Mouse (Mus musculus): ENCODE measurements at regions not wholly inside any gene's neighbourhood (a gene's known extent, or its start where the extent isn't known, plus 50 kb on each side); places are given as distances from the start of the nearest gene placed in this dataset.

DNA sequence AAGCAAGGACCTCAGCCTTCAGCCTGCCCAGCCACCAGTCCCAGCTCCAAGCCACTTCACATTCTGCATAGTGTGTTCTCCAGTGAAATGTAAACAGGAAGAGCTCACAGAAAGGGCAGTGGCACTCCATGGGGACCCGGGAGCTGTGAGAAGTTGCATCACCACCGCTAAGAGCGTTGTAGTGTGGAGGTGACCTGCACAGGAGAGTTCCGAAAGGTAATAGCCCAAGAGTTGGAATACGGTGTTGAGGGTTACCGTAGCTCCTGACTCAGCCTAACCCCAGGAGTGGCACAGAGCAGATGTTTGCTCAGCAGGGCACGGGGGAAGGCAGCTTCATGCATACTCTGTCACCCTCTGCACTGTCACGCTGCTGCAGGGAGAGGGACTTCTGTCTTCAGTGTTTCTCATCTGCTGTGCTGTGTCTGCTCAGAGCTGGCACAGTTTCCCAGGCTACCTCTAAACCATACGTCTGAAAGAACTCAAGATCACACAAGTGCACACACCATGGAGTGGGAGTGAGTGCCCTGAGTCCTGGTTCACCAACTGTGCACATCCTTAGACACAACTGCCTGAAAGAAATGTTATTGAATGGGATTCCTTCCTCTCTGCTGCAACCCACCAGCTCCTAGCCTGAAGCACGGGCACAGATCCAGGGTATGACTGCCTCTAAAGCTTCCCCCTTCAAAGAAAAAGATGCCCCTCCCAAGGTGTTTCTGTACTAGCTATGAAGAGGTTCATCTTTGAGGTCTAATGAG is 218.1 kb upstream of the Ccdc122 start:
- TF ChIP-seq CTCF (IDR thresholded peaks at IDR 0.05; ENCODE audit: control insufficient read depth, insufficient read depth, insufficient read length) (no peak), CEBPB (IDR thresholded peaks at IDR 0.05; ENCODE audit: low read depth) (no peak), MAX (IDR thresholded peaks at IDR 0.05) (no peak), USF1 (IDR thresholded peaks at IDR 0.05; ENCODE audit: low read depth) (no peak), FOSL1 (IDR thresholded peaks at IDR 0.05; ENCODE audit: insufficient read depth, low read length, poor library complexity, severe bottlenecking) (no peak), MYOD1 (IDR thresholded peaks at IDR 0.05; ENCODE audit: control insufficient read depth, insufficient read length, low read depth) (no peak), MYOG (IDR thresholded peaks at IDR 0.05; ENCODE audit: control insufficient read depth, extremely low read depth, insufficient read length) (no peak)
- no peaks in the 10 kb centered on the region for H3K27me3 ChIP-seq (ENCODE audit: control insufficient read depth, insufficient read depth, insufficient read length)
- H3K36me3 ChIP-seq (ENCODE audit: control insufficient read depth, insufficient read depth): no peaks in the 10 kb centered on the region
- no peak overlapping the region for H3K4me3 ChIP-seq (ENCODE audit: insufficient read depth, poor library complexity, severe bottlenecking)
- H3ac ChIP-seq (ENCODE audit: control insufficient read depth, insufficient read length, low read depth): no peak overlapping the region
- H3K79me3 ChIP-seq (ENCODE audit: low read depth): no peaks in the 10 kb centered on the region
- no peaks in the 10 kb centered on the region for H3K79me2 ChIP-seq (ENCODE audit: control insufficient read depth, insufficient read depth)

DNA sequence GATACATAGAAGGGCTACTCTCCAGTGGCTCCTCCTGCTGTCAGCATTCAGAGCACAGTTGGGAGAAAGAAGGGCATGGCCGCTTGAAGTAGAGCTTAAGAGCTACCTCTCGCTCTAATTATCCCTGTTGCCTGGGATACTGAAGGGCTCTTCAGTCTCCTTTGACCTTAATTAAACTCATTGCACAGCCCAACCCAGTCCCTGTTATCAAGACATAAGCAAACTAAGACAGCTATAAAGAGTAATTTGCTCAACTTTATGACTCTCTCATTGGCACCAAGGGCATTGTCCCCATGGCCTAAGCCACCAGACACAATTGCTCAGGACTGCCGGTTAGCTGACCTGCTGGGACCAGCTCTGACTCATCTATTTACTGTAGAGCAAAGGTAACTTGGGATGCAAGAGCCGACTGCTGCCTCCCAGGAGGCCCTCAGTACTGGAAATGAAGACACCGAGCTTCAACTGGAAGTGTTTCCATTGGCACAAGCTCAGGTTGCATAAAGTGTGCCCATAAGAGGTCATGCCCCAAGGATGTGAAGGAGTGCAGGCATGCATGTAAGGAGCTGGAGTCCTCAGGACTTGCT is 219.3 kb upstream of the Ccdc122 start:
- Histone ChIP-seq H3K79me2 (ENCODE audit: control insufficient read depth, insufficient read depth) (no peaks in the 10 kb centered on the region), H3K36me3 (ENCODE audit: control insufficient read depth, insufficient read depth) (no peaks in the 10 kb centered on the region), H3K79me3 (ENCODE audit: low read depth) (no peaks in the 10 kb centered on the region), H3ac (ENCODE audit: control insufficient read depth, insufficient read length, low read depth) (no peak overlapping the region), H3K4me3 (ENCODE audit: insufficient read depth, poor library complexity, severe bottlenecking) (no peak overlapping the region), H3K27me3 (ENCODE audit: control insufficient read depth, insufficient read depth, insufficient read length) (no peaks in the 10 kb centered on the region)
- TF ChIP-seq CTCF (IDR thresholded peaks at IDR 0.05; ENCODE audit: control insufficient read depth, insufficient read depth, insufficient read length) (no peak), MAX (IDR thresholded peaks at IDR 0.05) (no peak), MYOD1 (IDR thresholded peaks at IDR 0.05; ENCODE audit: control insufficient read depth, insufficient read length, low read depth) (no peak), FOSL1 (IDR thresholded peaks at IDR 0.05; ENCODE audit: insufficient read depth, low read length, poor library complexity, severe bottlenecking) (no peak), USF1 (IDR thresholded peaks at IDR 0.05; ENCODE audit: low read depth) (no peak)

GRCm38 (mm10) chr14:76816666-76817065 is 219.9 kb upstream of the Ccdc122 start:
- TF ChIP-seq MYOG (IDR thresholded peaks at IDR 0.05; ENCODE audit: control insufficient read depth, extremely low read depth, insufficient read length) (no peak), MYOD1 (IDR thresholded peaks at IDR 0.05; ENCODE audit: control insufficient read depth, insufficient read length, low read depth) (no peak), CTCF (IDR thresholded peaks at IDR 0.05; ENCODE audit: control insufficient read depth, insufficient read depth, insufficient read length) (no peak), FOSL1 (IDR thresholded peaks at IDR 0.05; ENCODE audit: insufficient read depth, low read length, poor library complexity, severe bottlenecking) (no peak), MAX (IDR thresholded peaks at IDR 0.05) (no peak), CEBPB (IDR thresholded peaks at IDR 0.05; ENCODE audit: low read depth) (no peak), USF1 (IDR thresholded peaks at IDR 0.05; ENCODE audit: low read depth) (no peak)
- no peak overlapping the region for H3ac ChIP-seq (ENCODE audit: control insufficient read depth, insufficient read length, low read depth)
- H3K79me2 ChIP-seq (ENCODE audit: control insufficient read depth, insufficient read depth): no peaks in the 10 kb centered on the region
- no peaks in the 10 kb centered on the region for H3K36me3 ChIP-seq (ENCODE audit: control insufficient read depth, insufficient read depth)
- H3K79me3 ChIP-seq (ENCODE audit: low read depth): no peaks in the 10 kb centered on the region
- no peak overlapping the region for H3K4me3 ChIP-seq (ENCODE audit: insufficient read depth, poor library complexity, severe bottlenecking)
- no peaks in the 10 kb centered on the region for H3K27me3 ChIP-seq (ENCODE audit: control insufficient read depth, insufficient read depth, insufficient read length)

GRCm38 (mm10) chr14:76812155-76812875 is 224.3 kb upstream of the Ccdc122 start:
- Histone ChIP-seq H3K79me2 (ENCODE audit: control insufficient read depth, insufficient read depth) (no peaks in the 10 kb centered on the region), H3ac (ENCODE audit: control insufficient read depth, insufficient read length, low read depth) (no peak overlapping the region), H3K4me3 (ENCODE audit: insufficient read depth, poor library complexity, severe bottlenecking) (no peak overlapping the region), H3K36me3 (ENCODE audit: control insufficient read depth, insufficient read depth) (no peaks in the 10 kb centered on the region), H3K79me3 (ENCODE audit: low read depth) (no peaks in the 10 kb centered on the region), H3K27me3 (ENCODE audit: control insufficient read depth, insufficient read depth, insufficient read length) (no peaks in the 10 kb centered on the region)
- TF ChIP-seq FOSL1 (IDR thresholded peaks at IDR 0.05; ENCODE audit: insufficient read depth, low read length, poor library complexity, severe bottlenecking): no peak
- no peak for TF ChIP-seq MYOD1 (IDR thresholded peaks at IDR 0.05; ENCODE audit: control insufficient read depth, insufficient read length, low read depth)
- TF ChIP-seq CTCF (IDR thresholded peaks at IDR 0.05; ENCODE audit: control insufficient read depth, insufficient read depth, insufficient read length): no peak
- TF ChIP-seq CEBPB (IDR thresholded peaks at IDR 0.05; ENCODE audit: low read depth): no peak
- no peak for TF ChIP-seq USF1 (IDR thresholded peaks at IDR 0.05; ENCODE audit: low read depth)

DNA sequence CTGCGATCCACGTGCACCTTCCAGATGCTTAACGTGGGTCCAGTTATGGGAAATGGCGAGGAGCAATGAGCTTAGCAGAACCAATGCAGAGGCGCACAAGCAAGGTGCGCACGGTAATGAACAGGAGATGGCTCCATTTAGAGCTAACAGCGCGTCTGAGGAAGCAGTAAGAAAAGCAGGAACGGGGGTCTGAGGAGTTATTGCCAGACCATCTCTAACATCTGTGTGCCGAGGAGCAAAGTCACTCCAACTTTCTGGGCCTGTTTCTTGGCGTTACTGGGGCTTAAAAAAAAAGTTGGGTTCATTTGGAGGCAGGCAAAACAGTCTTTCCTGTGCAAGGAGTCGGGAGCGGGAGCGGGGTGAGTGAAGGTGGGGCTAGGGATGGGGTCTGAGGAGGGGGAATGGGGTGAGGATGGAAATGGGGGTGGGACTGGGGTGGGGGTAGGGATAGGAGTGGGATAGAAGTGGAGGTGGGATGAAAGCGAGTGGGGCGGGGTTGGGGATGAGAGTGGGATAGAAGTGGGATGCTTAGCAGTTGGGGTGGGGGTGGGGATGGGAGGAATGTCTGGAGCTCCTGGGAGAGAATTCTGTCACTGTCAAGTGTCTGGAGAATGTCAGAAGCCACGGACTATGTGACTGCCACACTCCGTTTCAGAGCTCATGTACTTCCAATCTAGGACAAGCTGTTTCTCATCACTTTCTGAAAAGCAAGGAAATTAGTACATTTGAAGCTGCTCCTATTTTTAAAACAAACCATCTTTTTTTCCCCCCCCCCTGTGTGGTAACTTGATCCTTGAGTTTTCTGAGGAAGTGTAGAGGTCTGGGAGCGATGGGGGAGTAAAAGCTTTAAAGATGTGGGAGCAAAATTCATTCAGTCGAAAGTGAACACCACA is 225.6 kb upstream of the Ccdc122 start:
- no peaks in the 10 kb centered on the region for H3K27me3 ChIP-seq (ENCODE audit: control insufficient read depth, insufficient read depth, insufficient read length)
- no peaks in the 10 kb centered on the region for H3K79me2 ChIP-seq (ENCODE audit: control insufficient read depth, insufficient read depth)
- no peak overlapping the region for H3K4me3 ChIP-seq (ENCODE audit: insufficient read depth, poor library complexity, severe bottlenecking)

More for the DNA sequence above, 225.6 kb upstream of the Ccdc122 start:
- no peak for TF ChIP-seq CTCF (IDR thresholded peaks at IDR 0.05; ENCODE audit: control insufficient read depth, insufficient read depth, insufficient read length)
- no peak for TF ChIP-seq MYOD1 (IDR thresholded peaks at IDR 0.05; ENCODE audit: control insufficient read depth, insufficient read length, low read depth)
- no peak for TF ChIP-seq MAX (IDR thresholded peaks at IDR 0.05)
- no peak for TF ChIP-seq USF1 (IDR thresholded peaks at IDR 0.05; ENCODE audit: low read depth)
- no peak for TF ChIP-seq FOSL1 (IDR thresholded peaks at IDR 0.05; ENCODE audit: insufficient read depth, low read length, poor library complexity, severe bottlenecking)
- no peak for TF ChIP-seq CEBPB (IDR thresholded peaks at IDR 0.05; ENCODE audit: low read depth)
- no peak for TF ChIP-seq MYOG (IDR thresholded peaks at IDR 0.05; ENCODE audit: control insufficient read depth, extremely low read depth, insufficient read length)
- Histone ChIP-seq H3K36me3 (ENCODE audit: control insufficient read depth, insufficient read depth) (no peaks in the 10 kb centered on the region), H3ac (ENCODE audit: control insufficient read depth, insufficient read length, low read depth) (no peak overlapping the region), H3K79me3 (ENCODE audit: low read depth) (no peaks in the 10 kb centered on the region)

Data from C2C12 (cell line).